ENCODE assay signal across 7 mouse cellular contexts in the genomic region with DNA sequence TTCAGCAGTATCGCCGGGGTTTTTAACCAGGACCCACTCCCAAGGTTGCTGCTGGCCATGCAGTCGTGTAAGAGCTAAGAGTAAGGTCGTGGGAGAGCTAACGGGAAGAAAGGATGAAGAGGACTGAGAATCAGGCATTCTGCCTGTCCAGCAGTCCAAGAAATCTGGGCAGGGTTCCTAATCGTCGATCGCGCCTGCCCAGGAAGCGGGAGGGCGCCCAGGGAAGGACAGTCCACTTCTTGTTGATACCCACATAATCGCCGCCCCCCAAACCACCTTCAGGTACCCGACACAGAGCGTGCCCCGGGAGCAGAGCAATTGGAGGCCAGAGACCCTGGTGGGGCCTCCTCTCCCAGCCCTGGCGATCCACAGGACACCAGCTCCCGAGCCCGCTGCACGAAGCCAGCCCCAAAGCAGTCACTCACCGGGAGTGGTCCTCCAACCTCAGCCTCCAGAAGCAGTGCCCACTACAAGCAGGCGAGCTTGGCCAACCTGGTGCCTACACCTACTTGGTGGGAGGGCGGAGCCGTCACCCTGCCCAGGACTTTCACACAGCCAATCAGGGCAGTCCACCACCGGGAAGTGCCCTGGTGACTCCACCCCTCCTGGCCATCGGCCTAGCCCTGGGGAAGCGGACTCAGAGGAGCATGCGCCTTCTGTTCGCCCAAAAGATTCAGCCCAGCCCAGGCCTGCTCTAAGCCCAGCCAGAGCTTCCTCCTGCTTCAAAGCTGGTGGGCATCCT. TPM values are rescaled to one million over a fixed set of nuclear protein-coding genes. Genes with fewer than 3 reads are reported as not detected.
A peak's percentile ranks its signal among the peaks of the same experiment; 100 is the strongest.
DNase-seq lines count a peak whose midpoint lies in the region; ATAC-seq lines count a peak whose summit lies in the region.

Lipa (minus strand) TSS at position 534 of the 742 bp plus-strand sequence.

- no peaks in the 10 kb centered on the region for H3K36me3 ChIP-seq in intestine, embryonic 16.5 days (ENCODE audit: control insufficient read depth, insufficient read depth, low read length)
- no peaks in the 10 kb centered on the region for H3K36me3 ChIP-seq in midbrain, embryonic 11.5 days (ENCODE audit: control insufficient read depth, insufficient read depth, low read length)

- peaks cover 6% of the 10 kb centered on the region; the same call in 1 of the 2 replicates for H3K4me1 ChIP-seq in intestine, embryonic 16.5 days (ENCODE audit: control insufficient read depth, insufficient read depth, low read length)
- H3K4me1 ChIP-seq in midbrain, embryonic 11.5 days (ENCODE audit: control insufficient read depth, insufficient read depth, low read length): peaks cover 3% of the 10 kb centered on the region; the same call in 1 of the 2 replicates

- H3K9me3 ChIP-seq in intestine, embryonic 16.5 days (ENCODE audit: control insufficient read depth, low read length): no peaks in the 10 kb centered on the region
- H3K9me3 ChIP-seq in midbrain, embryonic 11.5 days (ENCODE audit: control insufficient read depth, low read length): no peaks in the 10 kb centered on the region

- peak within 1 kb of the TSS; percentile 84 for H3K4me3 ChIP-seq in intestine, embryonic 16.5 days (ENCODE audit: low read length)
- peak within 1 kb of the TSS; percentile 55 for H3K4me3 ChIP-seq in midbrain, embryonic 11.5 days (ENCODE audit: low read depth, low read length)

- peak; percentile 97 for DNase-seq in adrenal gland, adult 8-10 months
- DNase-seq in embryo, embryonic 9.5 days (ENCODE audit: extremely low spot score): peak; percentile 89
- peak; percentile 89 to 96 for DNase-seq in gastrocnemius, postnatal 4 days (ENCODE audit: low spot score in 2 of 2)
- DNase-seq in left cerebral cortex, postnatal 36 days (ENCODE audit: low spot score in 2 of 2): peak; percentile 91
- peak; percentile 97 for DNase-seq in midbrain, embryonic 11.5 days (ENCODE audit: low spot score, missing footprints)
- peak; percentile 93 for DNase-seq in skeletal muscle tissue, adult 2 months (ENCODE audit: low read depth, low spot score)

- intact Hi-C loops in left cerebral cortex, postnatal 36 days (cut with DNase I): no loop called here

- WGBS in intestine, embryonic 16.5 days: under 1% methylated on average over 29 of the region's 29 CpGs
- WGBS in midbrain, embryonic 11.5 days: under 1% methylated on average over 29 of the region's 29 CpGs

- peak within 1 kb of the TSS; percentile 73 for H3K27ac ChIP-seq in intestine, embryonic 16.5 days (ENCODE audit: low read length)
- H3K27ac ChIP-seq in midbrain, embryonic 11.5 days (ENCODE audit: low read depth, low read length): no peak within 1 kb of the TSS

- ATAC-seq in intestine, embryonic 16.5 days: peak; percentile 100
- ATAC-seq in midbrain, embryonic 11.5 days (ENCODE audit: low FRiP score): peak; percentile 100

- H3K27me3 ChIP-seq in intestine, embryonic 16.5 days (replicated peaks; ENCODE audit: control insufficient read depth, insufficient read depth, low read length): no peaks in the 10 kb centered on the region
- no peaks in the 10 kb centered on the region for H3K27me3 ChIP-seq in midbrain, embryonic 11.5 days (ENCODE audit: control insufficient read depth, insufficient read depth, low read length)

- H3K4me2 ChIP-seq in intestine, embryonic 16.5 days (ENCODE audit: low read depth, low read length): peak within 1 kb of the TSS; percentile 84
- peak within 1 kb of the TSS; percentile 53 for H3K4me2 ChIP-seq in midbrain, embryonic 11.5 days

- peak within 1 kb of the TSS; percentile 87 for H3K9ac ChIP-seq in intestine, embryonic 16.5 days (ENCODE audit: low read depth, low read length)
- peak within 1 kb of the TSS; percentile 63 for H3K9ac ChIP-seq in midbrain, embryonic 11.5 days (ENCODE audit: low read length)

RNA-seq across cellular contexts. Expression of gene Lipa, which starts in this region (rescaled TPM):
- total RNA-seq in adrenal gland, adult 8-10 months (2022): 100 to 1,000 TPM; 101 to 277 (median 170) TPM
- total RNA-seq in gastrocnemius, postnatal 4 days (2021): 10 to 100 TPM; 20.3 to 20.6 TPM
- polyA plus RNA-seq in intestine, embryonic 16.5 days (2015; fragmentation: Nextera tagmentation; extraction: Ambion mirVana): 39.9 and 42.2 TPM in 2 replicates
- total RNA-seq in left cerebral cortex, postnatal 36 days (2021): 10 to 100 TPM; 15.8 to 17.0 TPM
- 28.7 and 31.4 TPM in 2 replicates for polyA plus RNA-seq in midbrain, embryonic 11.5 days (2014; fragmentation: Nextera tagmentation; extraction: Ambion mirVana)

Comparison
In these comparisons a context has a peak if more than half of its experiments do, and no peak if none do; other contexts are left out.
1. RNA of gene Lipa (total RNA-seq): 101 to 277 TPM in adrenal gland, adult 8-10 months; 20.3 to 20.6 TPM in gastrocnemius, postnatal 4 days and 15.8 to 17.0 TPM in left cerebral cortex, postnatal 36 days; every median in the first group is over 4 times any median in the second.
2. Peak in every context shown above with its lines, with median percentiles within 50 percentile points of each other: DNase-seq.